Mouse (Mus musculus) intestine, embryonic 15.5 days (tissue): ENCODE results near the gene Lilra5. TPM values are rescaled to one million over a fixed set of nuclear protein-coding genes. Genes with fewer than 3 reads are reported as not detected.
"Not testable (repeated sequence)": the region's sequence is repeated elsewhere in the genome, so short reads cannot be mapped to it uniquely, and the experiment has no call there.

ENCODE experiments used
- ATAC-seq: fragments of 200-750 bp; cut with Nextera tagmentation; 2 replicates; pipeline ENCODE4 v1.8.0; 2017; ENCODE audit warnings: moderate TSS enrichment, moderate library complexity
- H3K27ac ChIP-seq: fragments of 300-500 bp; sonication (generic); 2 replicates; pipeline ENCODE4 v1.5.1; 2015; ENCODE audit warnings: mild to moderate bottlenecking, inconsistent platforms
- H3K27me3 ChIP-seq: fragments of 300-500 bp; sonication (generic); replicated peaks from 2 replicates; pipeline ENCODE4 v1.6.1; 2015; ENCODE audit warnings: inconsistent platforms
- H3K36me3 ChIP-seq: fragments of 300-500 bp; sonication (generic); 2 replicates; pipeline ENCODE4 v1.6.1; 2015; ENCODE audit warnings: inconsistent platforms
- H3K4me1 ChIP-seq: fragments of 300-500 bp; sonication (generic); replicated peaks from 2 replicates; pipeline ENCODE4 v1.6.1; 2015; ENCODE audit warnings: inconsistent platforms
- H3K4me2 ChIP-seq: fragments of 300-500 bp; sonication (generic); replicated peaks from 2 replicates; pipeline ENCODE4 v1.6.1; 2015; ENCODE audit warnings: mild to moderate bottlenecking, inconsistent platforms
- H3K4me3 ChIP-seq: fragments of 300-500 bp; sonication (generic); replicated peaks from 2 replicates; pipeline ENCODE4 v1.5.1; 2015; ENCODE audit warnings: inconsistent platforms
- H3K9ac ChIP-seq: fragments of 300-500 bp; sonication (generic); 2 replicates; pipeline ENCODE4 v1.6.1; 2015; ENCODE audit warnings: inconsistent platforms
- H3K9me3 ChIP-seq: fragments of 300-500 bp; sonication (generic); 2 replicates; pipeline ENCODE4 v1.6.1; 2016; ENCODE audit warnings: inconsistent platforms
- WGBS: fragments of 180-500 bp; shearing (Covaris S2); methylation state at CpG from one replicate; pipeline ENCODE4 v1.1.7; 2015; 5-methylcytosine and 5-hydroxymethylcytosine counted together
- polyA plus RNA-seq: library from polyadenylated mRNA; unstranded; fragments of >200 nt; fragmentation: Nextera tagmentation; extraction: Ambion mirVana; gene quantifications from 2 replicates; pipeline ENCODE4 v1.2.1, GENCODE M21; 2015

Lilra5 gene
- polyA plus RNA-seq: 0.19 and 0.28 TPM in 2 replicates

DNA sequence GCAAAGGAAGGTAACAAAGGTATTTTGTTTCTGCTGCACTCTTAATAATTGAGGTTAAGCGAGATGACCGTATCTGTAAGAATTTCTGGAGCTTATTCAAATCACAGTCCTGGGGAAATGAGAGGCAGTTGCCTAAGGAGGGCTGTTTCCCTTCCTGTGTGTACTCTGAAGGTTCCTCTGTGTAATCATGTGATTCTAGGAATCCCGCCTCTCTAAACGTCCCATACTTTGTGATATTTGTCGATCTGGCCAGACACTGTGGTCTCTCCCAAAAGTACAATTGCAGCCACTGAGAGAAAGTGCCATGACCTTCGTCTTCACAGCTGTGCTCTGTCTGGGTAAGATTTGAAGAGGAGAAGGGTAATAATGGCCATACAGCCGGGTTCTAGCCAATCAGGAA, at the start of gene Lilra5:
Gene Lilra5, plus strand, starts transcription at position 301 of the 400 bp plus-strand sequence.
- Histone ChIP-seq H3K4me3 (no peak within 1 kb of the TSS), H3K27me3 (no peaks in the 10 kb centered on the region), H3K4me1 (no peaks in the 10 kb centered on the region), H3K9me3 (no peaks in the 10 kb centered on the region), H3K36me3 (no peaks in the 10 kb centered on the region), H3K9ac (no peak within 1 kb of the TSS), H3K4me2 (no peak within 1 kb of the TSS), H3K27ac (no peak within 1 kb of the TSS)
- no peak for ATAC-seq
- 71% methylated on average over 7 of the region's 7 CpGs for WGBS

DNA sequence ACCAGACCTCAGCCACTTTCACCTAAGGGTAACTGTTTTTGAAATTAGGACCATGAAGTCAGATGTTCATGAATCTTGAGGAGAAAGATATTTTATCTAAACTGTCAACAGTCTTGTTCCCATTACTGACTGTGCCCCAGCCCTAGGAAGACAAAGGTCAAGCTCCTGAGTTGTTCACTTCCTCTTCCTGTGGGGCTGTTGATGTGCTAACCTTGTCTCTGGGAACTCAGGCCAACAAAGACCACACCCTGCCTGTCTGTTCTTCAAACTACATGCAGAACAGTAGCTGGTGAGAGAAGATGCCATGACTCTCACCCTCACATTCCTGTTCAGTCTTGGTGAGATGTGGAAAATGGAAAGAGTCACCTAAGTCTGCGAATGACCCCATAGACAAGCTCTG, 30.4 kb upstream of the Lilra5 start:
- Histone ChIP-seq H3K27ac (no peak overlapping the region), H3K9me3 (no peaks in the 10 kb centered on the region), H3K4me1 (no peaks in the 10 kb centered on the region), H3K9ac (no peak overlapping the region), H3K27me3 (no peaks in the 10 kb centered on the region), H3K4me2 (no peak overlapping the region), H3K36me3 (no peaks in the 10 kb centered on the region), H3K4me3 (no peak overlapping the region)
- ATAC-seq: no peak
- WGBS: 83% methylated on average over 1 of the region's 1 CpGs

DNA sequence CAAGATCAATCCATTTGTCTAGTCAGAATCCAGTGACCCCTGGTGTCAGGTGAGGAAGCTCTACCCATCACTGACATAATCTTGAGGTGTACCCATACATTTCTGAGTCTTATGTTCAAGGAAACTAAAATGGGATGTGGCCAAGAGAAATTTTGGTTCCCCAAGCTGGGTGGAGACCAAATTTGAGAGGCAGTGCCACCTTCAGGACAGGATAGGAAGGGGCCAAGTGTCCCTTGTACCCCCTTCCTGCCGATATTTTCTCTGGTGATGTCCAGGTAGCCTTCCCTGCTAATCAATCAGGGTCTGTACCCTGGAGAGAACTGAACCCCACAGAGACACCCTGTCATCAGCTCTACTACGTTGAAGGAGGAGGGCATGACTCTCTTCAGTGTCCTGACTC, 28.9 kb upstream of the Lilra5 start:
- Histone ChIP-seq H3K27me3 (no peaks in the 10 kb centered on the region), H3K4me2 (no peak overlapping the region), H3K4me3 (no peak overlapping the region), H3K9me3 (no peaks in the 10 kb centered on the region), H3K4me1 (no peaks in the 10 kb centered on the region), H3K9ac (no peak overlapping the region), H3K27ac (no peak overlapping the region), H3K36me3 (no peaks in the 10 kb centered on the region)
- ATAC-seq: no peak
- 38% methylated on average over 2 of the region's 2 CpGs for WGBS

DNA sequence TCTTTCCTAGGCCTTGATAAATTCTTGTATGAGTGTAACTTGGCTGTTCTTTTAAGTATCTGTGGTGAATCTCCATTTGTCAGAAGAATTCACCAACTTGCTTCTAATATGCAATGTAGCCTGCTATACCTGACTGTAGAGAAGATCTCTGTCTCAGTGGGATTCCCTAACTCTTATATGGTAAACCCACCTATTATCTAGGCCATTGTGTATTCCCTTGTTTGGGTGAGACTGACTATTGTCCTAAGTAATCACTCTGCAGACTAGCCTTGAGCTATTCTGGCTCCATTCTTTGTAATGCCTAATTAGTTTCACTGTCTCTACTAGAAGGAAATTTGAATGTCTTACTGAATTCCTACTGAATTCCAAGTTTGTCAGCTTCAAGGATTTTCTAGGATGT, 24.1 kb upstream of the Lilra5 start:
- H3K4me2 ChIP-seq, H3K9ac ChIP-seq, H3K27ac ChIP-seq, H3K36me3 ChIP-seq, H3K4me1 ChIP-seq, H3K9me3 ChIP-seq, ATAC-seq, H3K27me3 ChIP-seq, H3K4me3 ChIP-seq: not testable (repeated sequence)

DNA sequence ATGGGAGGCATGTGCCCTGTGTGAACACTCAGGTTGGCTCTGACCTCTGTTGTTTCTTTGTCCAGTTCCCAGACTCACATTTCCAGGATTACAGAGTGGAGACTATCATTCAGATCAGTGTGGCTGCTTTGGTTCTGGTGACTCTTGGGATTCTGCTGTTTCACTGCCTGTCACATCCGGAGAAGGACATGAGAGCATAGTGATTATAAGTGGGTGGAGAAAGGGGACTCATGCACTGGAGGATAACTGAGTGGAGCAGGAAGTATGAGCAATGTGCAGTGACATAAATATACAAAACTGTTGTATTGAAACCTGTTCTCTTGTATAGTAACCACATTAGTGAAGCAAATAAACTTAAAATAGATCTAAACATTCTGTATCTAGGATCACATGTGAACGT, 22.2 kb upstream of the Lilra5 start:
- Histone ChIP-seq H3K9ac (no peak overlapping the region), H3K4me2 (no peak overlapping the region), H3K36me3 (no peaks in the 10 kb centered on the region), H3K27me3 (no peaks in the 10 kb centered on the region), H3K27ac (no peak overlapping the region), H3K4me3 (no peak overlapping the region), H3K4me1 (no peaks in the 10 kb centered on the region), H3K9me3 (no peaks in the 10 kb centered on the region)
- 69% methylated on average over 2 of the region's 2 CpGs for WGBS
- no peak for ATAC-seq

DNA sequence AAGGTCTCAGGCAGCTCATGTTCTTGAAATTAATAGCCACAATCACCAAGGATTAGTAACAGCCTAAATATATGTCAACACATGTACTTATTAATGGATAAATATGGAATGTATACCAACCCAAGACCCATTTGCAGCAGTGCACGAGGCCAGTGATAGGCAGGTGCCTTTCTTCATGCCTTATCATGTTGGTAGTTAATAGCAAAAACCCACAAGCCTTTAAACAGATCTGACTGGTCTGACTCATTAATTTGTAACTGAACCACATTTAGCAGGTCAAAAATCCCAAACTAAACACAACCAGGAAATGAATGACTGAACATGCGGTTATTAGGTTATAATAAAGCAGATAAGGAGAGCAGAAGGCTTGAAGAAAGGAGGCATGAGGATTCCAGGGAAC, 21.7 kb upstream of the Lilra5 start:
- ATAC-seq: 0 out of 2 replicates have a peak, but pooled peaks have one; percentile 31
- no peak overlapping the region for H3K27ac ChIP-seq
- no peak overlapping the region for H3K4me2 ChIP-seq
- no peaks in the 10 kb centered on the region for H3K9me3 ChIP-seq
- no peaks in the 10 kb centered on the region for H3K27me3 ChIP-seq
- 49% methylated on average over 2 of the region's 2 CpGs for WGBS
- no peaks in the 10 kb centered on the region for H3K36me3 ChIP-seq
- H3K4me3 ChIP-seq: no peak overlapping the region
- no peak overlapping the region for H3K9ac ChIP-seq
- no peaks in the 10 kb centered on the region for H3K4me1 ChIP-seq

DNA sequence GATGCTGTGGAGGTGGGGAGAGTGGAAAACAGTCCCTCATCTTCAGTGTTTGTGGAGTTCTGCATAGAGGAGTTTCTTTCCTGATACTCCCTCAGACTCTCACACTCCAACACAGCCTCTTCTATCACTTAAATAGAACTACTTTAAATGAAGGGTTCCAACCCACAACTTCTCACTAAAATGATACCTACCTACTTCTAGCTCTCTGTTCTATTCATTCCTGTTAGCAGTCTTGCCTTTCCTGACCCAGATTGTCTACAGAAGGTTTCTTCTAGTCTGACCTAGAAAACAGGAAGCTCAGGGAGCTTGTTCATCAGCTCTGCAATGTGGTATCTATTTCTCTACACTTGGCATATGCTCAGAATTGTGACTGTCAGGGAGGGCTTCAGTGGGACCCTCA, 2.0 kb upstream of the Lilra5 start:
- no peak overlapping the region for H3K4me3 ChIP-seq
- H3K4me2 ChIP-seq: no peak overlapping the region
- H3K4me1 ChIP-seq: no peaks in the 10 kb centered on the region
- H3K27me3 ChIP-seq: no peaks in the 10 kb centered on the region
- no peak for ATAC-seq
- no peak overlapping the region for H3K27ac ChIP-seq
- no peaks in the 10 kb centered on the region for H3K9me3 ChIP-seq
- H3K9ac ChIP-seq: no peak overlapping the region
- H3K36me3 ChIP-seq: no peaks in the 10 kb centered on the region

DNA sequence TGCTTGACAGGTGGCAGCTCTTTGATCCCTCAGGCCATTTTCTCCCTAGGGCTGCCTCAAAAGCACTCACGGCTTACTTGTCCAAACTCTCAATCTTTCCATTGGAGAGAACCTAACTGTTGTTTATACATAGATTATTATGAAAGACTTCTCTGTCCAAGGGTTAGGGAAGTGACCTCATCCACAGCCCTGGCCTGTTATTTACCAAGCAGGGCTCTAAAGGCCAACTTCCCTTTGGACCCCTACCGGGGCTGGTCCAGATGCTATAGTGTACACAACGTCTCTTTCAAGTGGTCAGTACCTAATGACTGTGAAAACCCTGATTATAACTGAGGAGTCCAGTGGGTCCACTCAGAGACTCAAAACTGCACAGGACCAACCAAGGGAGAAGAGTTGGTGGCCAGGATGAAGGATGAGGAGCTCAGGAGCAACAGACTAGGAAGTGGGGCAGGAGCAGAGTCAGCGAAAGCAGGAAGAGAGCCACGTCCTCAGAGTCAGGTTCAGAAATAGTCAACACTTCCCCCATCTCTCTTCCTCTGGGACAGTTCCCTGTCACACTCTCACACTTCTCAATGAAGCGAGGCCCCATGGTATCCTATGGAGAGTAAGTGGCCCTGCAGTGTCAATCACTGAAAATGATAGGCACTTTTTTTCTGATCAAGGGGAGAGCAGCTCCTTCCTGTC, 1.6 kb downstream of the Lilra5 start:
- Histone ChIP-seq H3K9me3 (no peaks in the 10 kb centered on the region), H3K4me3 (no peak overlapping the region), H3K27ac (no peak overlapping the region), H3K36me3 (no peaks in the 10 kb centered on the region), H3K27me3 (no peaks in the 10 kb centered on the region), H3K4me2 (no peak overlapping the region), H3K9ac (no peak overlapping the region), H3K4me1 (no peaks in the 10 kb centered on the region)
- WGBS: 62% methylated on average over 6 of the region's 6 CpGs
- ATAC-seq: 0 out of 2 replicates have a peak, but pooled peaks have one; percentile 25

DNA sequence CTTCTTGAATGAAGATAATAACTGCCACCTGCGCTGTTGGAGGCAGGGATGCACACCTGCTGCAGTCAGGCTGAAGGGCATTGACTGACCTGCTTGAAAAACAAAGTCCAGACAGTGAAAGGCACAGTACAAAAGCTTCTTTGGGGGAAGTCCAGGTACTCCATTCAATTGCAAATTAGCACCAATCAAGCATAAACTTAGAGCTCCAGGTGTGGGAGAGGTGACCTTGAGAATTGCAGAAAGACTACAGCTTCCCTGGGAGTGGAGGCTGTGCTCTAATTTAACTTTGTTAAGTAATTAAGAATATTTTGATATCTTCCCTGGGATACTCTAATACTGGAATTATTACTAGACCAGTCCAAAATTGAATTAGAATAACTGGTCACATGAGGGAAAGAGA, 13.7 kb downstream of the Lilra5 start:
- not testable (repeated sequence) for H3K27me3 ChIP-seq, H3K9ac ChIP-seq, H3K4me2 ChIP-seq, H3K27ac ChIP-seq, ATAC-seq, H3K36me3 ChIP-seq, H3K4me3 ChIP-seq, H3K9me3 ChIP-seq, H3K4me1 ChIP-seq
- WGBS: 79% methylated on average over 1 of the region's 1 CpGs

DNA sequence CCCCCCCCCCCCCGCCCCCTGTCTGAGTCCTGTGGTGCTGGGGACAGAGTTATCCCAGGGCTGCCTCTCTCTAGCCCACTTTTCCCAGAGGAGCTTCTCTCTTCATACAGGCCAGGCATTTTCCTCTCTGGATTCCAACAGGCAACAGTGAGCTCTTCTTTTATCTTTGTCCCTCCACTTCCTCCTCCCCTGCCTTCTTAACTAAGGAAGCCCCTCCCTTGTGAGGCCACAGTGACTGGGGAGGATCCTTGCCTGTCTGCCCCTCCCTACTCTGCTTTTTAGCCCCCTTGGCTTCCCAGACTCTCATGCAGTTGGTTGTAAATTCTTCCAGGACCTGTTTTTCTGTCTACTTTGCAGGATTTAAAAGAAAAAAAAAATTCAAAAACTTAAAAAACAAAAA, 18.5 kb downstream of the Lilra5 start:
- H3K27me3 ChIP-seq, H3K9ac ChIP-seq, ATAC-seq, H3K4me3 ChIP-seq, H3K4me1 ChIP-seq, H3K9me3 ChIP-seq, H3K4me2 ChIP-seq, H3K36me3 ChIP-seq, H3K27ac ChIP-seq: not testable (repeated sequence)
- no CpG with 5 or more reads among the region's 1 CpGs for WGBS

DNA sequence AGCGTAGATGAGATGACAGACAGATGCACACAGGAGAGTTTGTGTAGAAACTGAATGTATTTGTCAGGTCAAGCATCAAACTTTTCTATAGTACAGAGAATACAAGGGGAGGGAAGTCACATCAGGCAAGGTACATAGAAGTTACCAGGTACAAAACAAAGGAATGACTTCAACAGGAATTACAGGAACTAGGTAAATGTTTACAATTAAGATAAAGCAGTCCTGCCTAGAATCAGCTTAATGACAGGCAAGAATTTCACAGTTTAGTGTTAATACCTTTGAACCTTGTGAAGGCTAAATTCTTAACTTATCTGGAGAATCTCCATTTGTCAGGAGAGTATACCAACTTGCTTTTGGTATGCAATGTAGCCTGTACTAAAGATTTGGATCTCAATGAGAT, 23.0 kb downstream of the Lilra5 start:
- not testable (repeated sequence) for H3K4me1 ChIP-seq, H3K4me3 ChIP-seq, H3K27ac ChIP-seq, H3K9ac ChIP-seq, H3K4me2 ChIP-seq, H3K36me3 ChIP-seq, ATAC-seq, H3K27me3 ChIP-seq, H3K9me3 ChIP-seq
- WGBS: 95% methylated on average over 1 of the region's 1 CpGs

DNA sequence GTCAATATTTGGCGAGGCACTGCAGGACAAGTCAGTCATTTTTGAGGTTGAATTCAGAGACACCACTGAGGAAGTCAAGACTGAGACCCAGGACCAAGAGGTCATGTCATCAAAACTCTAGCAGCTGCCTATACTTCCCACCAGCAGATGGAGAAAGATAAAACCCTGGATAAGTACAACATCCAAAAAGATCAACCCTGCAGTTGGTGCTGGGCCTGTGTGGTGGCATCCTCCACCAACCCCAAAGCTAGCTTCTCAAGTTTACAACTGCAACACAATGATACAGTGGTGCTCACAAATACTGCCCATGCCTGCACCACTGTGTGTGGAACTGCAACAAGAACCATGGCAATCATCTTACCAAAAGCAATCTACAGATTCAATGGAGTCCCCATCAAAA, 34.6 kb downstream of the Lilra5 start:
- 60% methylated on average over 1 of the region's 1 CpGs for WGBS
- not testable (repeated sequence) for H3K27me3 ChIP-seq, ATAC-seq, H3K9ac ChIP-seq, H3K36me3 ChIP-seq, H3K27ac ChIP-seq, H3K4me3 ChIP-seq, H3K4me2 ChIP-seq, H3K9me3 ChIP-seq, H3K4me1 ChIP-seq

DNA sequence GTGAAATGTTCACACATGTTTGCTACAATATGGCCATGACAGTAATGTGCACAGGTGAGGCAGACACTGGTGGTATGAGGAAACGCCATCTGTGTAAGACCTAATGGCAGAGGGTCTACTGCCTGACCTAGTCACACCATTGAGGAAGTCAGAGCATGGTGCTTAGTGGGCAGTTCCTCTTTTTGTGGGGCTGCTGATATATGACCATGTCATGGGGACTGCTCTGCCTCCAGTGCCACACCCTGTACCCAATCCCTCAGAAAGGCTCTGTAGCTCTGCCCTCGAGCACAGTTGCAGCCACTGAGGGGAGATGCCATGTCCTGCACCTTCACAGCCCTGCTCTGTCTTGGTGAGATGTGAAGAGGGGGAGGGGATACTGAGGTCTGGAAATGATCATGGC, 36.3 kb downstream of the Lilra5 start:
- not testable (repeated sequence) for H3K9ac ChIP-seq, H3K4me2 ChIP-seq, H3K27me3 ChIP-seq, H3K9me3 ChIP-seq, H3K36me3 ChIP-seq, H3K27ac ChIP-seq, ATAC-seq, H3K4me1 ChIP-seq, H3K4me3 ChIP-seq
- WGBS: 62% methylated on average over 2 of the region's 2 CpGs
